Mouse (Mus musculus) duodenum, adult 2 months (tissue): ENCODE results near the gene Tapbpl. TPM values are rescaled to one million over a fixed set of nuclear protein-coding genes. Genes with fewer than 3 reads are reported as not detected.

ENCODE experiments used
- polyA plus RNA-seq: library from polyadenylated mRNA; depleted of rRNA; stranded (reverse); fragments of >200 nt; gene quantifications from 2 replicates; pipeline ENCODE4 v1.2.3, GENCODE M21; 2012; ENCODE audit warnings: low replicate concordance; rRNA removed

Tapbpl gene
- polyA plus RNA-seq = 25.3 and 44.5 TPM in 2 replicates

DNA sequence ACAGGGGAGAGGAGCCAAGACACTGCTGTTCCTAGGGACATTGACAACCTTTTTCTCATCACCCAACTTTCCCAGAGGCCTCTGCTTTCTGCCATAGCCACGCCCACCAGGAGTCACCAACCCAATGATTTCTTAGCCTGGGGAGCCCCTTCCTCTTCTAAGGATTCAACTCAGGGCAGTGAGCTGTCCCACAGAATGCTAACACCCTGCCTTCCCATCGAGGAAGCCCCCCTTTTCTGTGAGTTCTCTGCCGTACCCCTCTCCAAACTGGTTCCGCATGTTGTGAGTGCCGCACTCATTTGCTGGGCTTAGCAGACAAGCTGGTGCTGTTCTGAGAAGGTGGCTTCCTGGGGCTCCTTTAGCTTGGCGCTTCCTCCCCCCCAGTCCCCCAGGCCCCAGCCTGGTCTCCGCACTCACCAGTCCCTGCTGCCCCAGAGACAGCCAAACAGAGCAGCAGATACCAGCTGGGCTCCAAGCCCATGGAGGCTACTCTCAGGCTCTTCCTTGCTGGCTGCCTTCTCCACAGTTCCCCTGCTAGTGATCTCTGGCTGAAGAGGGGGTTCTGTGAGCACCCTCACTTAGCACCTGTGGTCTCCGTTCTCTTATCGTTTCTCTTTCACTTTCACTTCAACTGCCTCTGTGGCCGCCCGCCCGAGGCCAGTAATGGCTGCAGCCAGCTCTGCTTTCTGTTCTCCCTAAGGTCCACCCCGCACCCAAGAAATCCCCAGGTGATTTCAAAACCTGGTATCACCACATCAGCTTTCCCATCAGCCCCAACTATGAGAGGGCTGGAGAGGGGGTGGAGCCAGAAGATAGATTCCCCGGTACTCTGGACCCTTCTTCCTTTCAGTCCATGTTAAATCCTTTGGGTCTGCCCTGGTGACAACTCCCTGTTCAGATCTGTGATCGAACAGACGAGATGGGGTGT, at the start of gene Tapbpl:
Gene Tapbpl, minus strand, starts transcription at position 744 of the 928 bp plus-strand sequence.

GRCm38 (mm10) chr6:125236782-125237181, 5.1 kb upstream of the Tapbpl start, which contains the start of gene Cd27:
Cd27 (minus strand) TSS chr6:125237010.

GRCm38 (mm10) chr6:125215148-125215954, 16.3 kb downstream of the Tapbpl start, which contains the start of gene Vamp1:
Vamp1 (plus strand) TSS chr6:125215551.

GRCm38 (mm10) chr6:125191332-125192015, 40.2 kb downstream of the Tapbpl start, which contains the start of the genes Ncapd2 and Mrpl51:
Ncapd2 (minus strand) TSS chr6:125191701.
Mrpl51 (plus strand) TSS chr6:125191801.

Other genes with a start within 250 kb of the Tapbpl start
- 3.2 and 4.2 TPM in 2 replicates for gene Pianp, start 235.2 kb downstream of the Tapbpl start, polyA plus RNA-seq
- gene Zfp384, start 222.7 kb downstream of the Tapbpl start, polyA plus RNA-seq = 34.6 and 47.6 TPM in 2 replicates
- 32.0 and 39.8 TPM in 2 replicates for gene Ing4, start 192.1 kb downstream of the Tapbpl start, polyA plus RNA-seq
- 11.1 and 17.9 TPM in 2 replicates for gene Acrbp, start 182.2 kb downstream of the Tapbpl start, polyA plus RNA-seq
- 129 and 167 TPM in 2 replicates for gene Lpar5, start 163.9 kb downstream of the Tapbpl start, polyA plus RNA-seq
- gene Chd4, start 135.9 kb downstream of the Tapbpl start, polyA plus RNA-seq = 19.3 and 20.9 TPM in 2 replicates
- 6.3 and 8.1 TPM in 2 replicates for gene Nop2, start 100.0 kb downstream of the Tapbpl start, polyA plus RNA-seq
- 8.8 and 10.6 TPM in 2 replicates for gene Iffo1, start 86.6 kb downstream of the Tapbpl start, polyA plus RNA-seq
- gene Gapdh, start 65.4 kb downstream of the Tapbpl start, polyA plus RNA-seq = 4,213 and 4,236 TPM in 2 replicates
- 47.2 and 47.9 TPM in 2 replicates for gene Ncapd2, start 40.2 kb downstream of the Tapbpl start, polyA plus RNA-seq
- 36.1 and 67.8 TPM in 2 replicates for gene Mrpl51, start 40.1 kb downstream of the Tapbpl start, polyA plus RNA-seq
- 6.9 and 10.7 TPM in 2 replicates for gene Vamp1, start 16.3 kb downstream of the Tapbpl start, polyA plus RNA-seq
- gene Cd27, start 5.2 kb upstream of the Tapbpl start, polyA plus RNA-seq = 1.6 and 3.5 TPM in 2 replicates
- 0.09 TPM in 1 of 2 replicates, not detected in the other for gene Tuba3a, start 54.2 kb upstream of the Tapbpl start, polyA plus RNA-seq
- gene Ltbr, start 82.0 kb upstream of the Tapbpl start, polyA plus RNA-seq = 182 and 267 TPM in 2 replicates
- 9.8 and 19.9 TPM in 2 replicates for gene Scnn1a, start 88.8 kb upstream of the Tapbpl start, polyA plus RNA-seq
- 150 and 220 TPM in 2 replicates for gene Tnfrsf1a, start 117.5 kb upstream of the Tapbpl start, polyA plus RNA-seq
- gene Plekhg6, start 148.9 kb upstream of the Tapbpl start, polyA plus RNA-seq = 26.6 and 65.1 TPM in 2 replicates